Mouse (Mus musculus) spleen, adult 2 months (tissue): ENCODE results near the gene Olfr665. TPM values are rescaled to one million over a fixed set of nuclear protein-coding genes. Genes with fewer than 3 reads are reported as not detected.
"Not testable (repeated sequence)": the region's sequence is repeated elsewhere in the genome, so short reads cannot be mapped to it uniquely, and the experiment has no call there.

Experiments
- DNase-seq, 2 experiments: peaks; one replicate each; pipeline versions ENCODE4 v3.0.0 to v3.0.0-alpha.2; 2012 to 2021; ENCODE audit warnings: low spot score in 2 of 2, low read depth in 1 of 2
- H3K27ac ChIP-seq: fragments of 200-500 bp; 2 replicates; pipeline ENCODE4 v1.5.1; 2012; ENCODE audit warnings: low read length, inconsistent platforms; ENCODE audit not compliant: insufficient read depth
- H3K27me3 ChIP-seq: fragments of 200-500 bp; 2 replicates; pipeline ENCODE4 v1.6.1; 2012; ENCODE audit warnings: mild to moderate bottlenecking, moderate library complexity, low read length, inconsistent platforms; ENCODE audit not compliant: control insufficient read depth, insufficient read depth
- H3K36me3 ChIP-seq: fragments of 200-500 bp; 2 replicates; pipeline ENCODE4 v1.6.1; 2012; ENCODE audit warnings: mild to moderate bottlenecking, low read length, inconsistent platforms; ENCODE audit not compliant: control insufficient read depth, insufficient read depth
- H3K4me1 ChIP-seq: fragments of 200-500 bp; 2 replicates; pipeline ENCODE4 v1.6.1; 2011; ENCODE audit warnings: inconsistent platforms; ENCODE audit not compliant: control insufficient read depth, insufficient read depth, insufficient read length
- H3K4me3 ChIP-seq: fragments of 200-500 bp; 2 replicates; pipeline ENCODE4 v1.5.1; 2011; ENCODE audit warnings: mild to moderate bottlenecking, inconsistent platforms; ENCODE audit not compliant: insufficient read depth, insufficient read length; ENCODE audit errors: extremely low read depth
- CTCF ChIP-seq: fragments of 200-500 bp; IDR thresholded peaks from 2 replicates; pipeline ENCODE4 v1.5.1; 2011; ENCODE audit warnings: mild to moderate bottlenecking, inconsistent platforms; ENCODE audit not compliant: insufficient read depth, insufficient read length, insufficient replicate concordance; ENCODE audit errors: extremely low read depth
- POLR2A ChIP-seq: fragments of 200-500 bp; IDR thresholded peaks from 2 replicates; pipeline ENCODE4 v1.6.1; 2011; ENCODE audit warnings: low read depth, low read length, inconsistent platforms
- WGBS: fragments of 180-500 bp; shearing (Covaris S2); methylation state at CpG from one replicate; pipeline ENCODE4 v1.1.7; 2018; 5-methylcytosine and 5-hydroxymethylcytosine counted together
- polyA plus RNA-seq: library from polyadenylated mRNA; depleted of rRNA; stranded (reverse); fragments of >200 nt; gene quantifications from 2 replicates; pipeline ENCODE4 v1.2.3, GENCODE M21; 2012; rRNA removed

Olfr665 gene
- polyA plus RNA-seq, result not detected in 2 replicates

DNA sequence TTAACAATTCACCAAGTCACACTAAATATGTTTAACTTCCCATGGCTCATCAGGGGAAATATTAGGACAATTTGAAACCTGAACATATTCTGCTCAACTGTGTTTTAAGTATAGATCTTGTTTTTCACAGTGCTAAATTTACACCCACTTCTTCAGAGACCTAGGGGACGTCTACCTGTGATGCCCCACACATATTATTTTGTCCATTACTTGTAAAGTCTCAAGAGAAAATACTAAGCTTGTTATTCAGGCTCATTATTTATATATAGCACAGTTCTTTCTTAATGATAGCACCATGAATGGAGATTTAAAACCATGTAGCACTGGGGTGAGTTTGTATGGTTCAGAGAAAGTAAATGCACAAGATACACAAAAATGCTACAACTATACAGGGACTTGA lies at the start of gene Olfr665:
Gene Olfr665, plus strand, starts transcription at position 301 of the 400 bp plus-strand sequence.
- no peak for TF ChIP-seq CTCF
- no peak for TF ChIP-seq POLR2A
- H3K36me3 ChIP-seq, result no peaks in the 10 kb centered on the region
- no peak for DNase-seq
- no peaks in the 10 kb centered on the region for H3K27me3 ChIP-seq
- H3K27ac ChIP-seq, result no peak within 1 kb of the TSS
- 43% methylated on average over 1 of the region's 1 CpGs for WGBS
- no peaks in the 10 kb centered on the region for H3K4me1 ChIP-seq
- no peak within 1 kb of the TSS for H3K4me3 ChIP-seq

DNA sequence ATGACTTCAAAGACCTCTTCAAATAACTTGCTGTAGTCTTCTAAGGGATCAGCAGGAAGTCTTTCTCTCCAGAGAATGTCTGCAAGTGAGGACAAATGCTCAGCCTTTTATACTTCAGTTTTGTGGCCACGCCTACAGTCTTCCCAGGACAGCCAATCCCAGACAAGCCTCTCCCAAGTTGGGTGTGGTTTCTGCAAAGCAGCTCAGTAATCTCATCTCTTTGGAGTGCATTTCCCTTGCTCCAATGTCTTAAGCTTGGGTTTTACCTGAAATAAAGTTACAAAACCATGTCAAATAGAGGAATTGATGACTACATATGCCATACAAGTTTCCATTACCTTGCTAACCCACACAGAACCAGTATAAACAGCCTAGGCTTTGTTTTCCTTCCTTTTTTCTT lies 35.3 kb upstream of the Olfr665 start, which contains the start of gene Usp17lb:
Gene Usp17lb, minus strand, starts transcription at position 101 of the 400 bp plus-strand sequence.
- no peak for TF ChIP-seq POLR2A
- no peak for TF ChIP-seq CTCF
- Histone ChIP-seq H3K4me3 (no peak within 1 kb of the TSS), H3K4me1 (no peaks in the 10 kb centered on the region), H3K27me3 (no peaks in the 10 kb centered on the region), H3K27ac (no peak within 1 kb of the TSS), H3K36me3 (no peaks in the 10 kb centered on the region)
- DNase-seq, result no peak
- WGBS, result 59% methylated on average over 1 of the region's 1 CpGs

DNA sequence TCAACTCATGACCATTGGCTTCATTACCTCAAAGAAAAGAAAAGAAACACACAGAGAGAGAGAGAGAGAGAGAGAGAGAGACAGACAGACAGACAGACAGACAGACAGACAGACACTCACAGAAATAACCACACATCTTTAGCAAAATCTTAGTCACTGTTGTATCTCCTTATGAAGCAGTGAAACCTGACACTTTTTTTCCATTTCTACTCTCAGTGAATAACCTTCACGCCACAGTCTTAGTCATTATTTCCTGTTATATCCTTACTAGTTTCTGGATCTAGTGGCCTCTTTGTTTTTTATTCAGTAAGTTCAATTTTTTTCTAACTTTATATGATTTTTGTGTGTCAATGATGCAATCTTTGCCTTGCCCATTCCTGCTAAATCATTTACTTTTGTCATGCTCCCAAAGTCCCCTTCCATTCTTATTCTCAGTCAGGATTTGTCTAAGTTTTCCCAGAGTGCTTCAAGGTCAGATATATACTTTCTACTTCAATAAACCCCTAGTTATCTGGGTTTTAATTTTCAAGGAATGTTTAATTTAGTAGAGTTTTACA lies 34.0 kb upstream of the Olfr665 start:
- H3K4me3 ChIP-seq, result no peak overlapping the region
- H3K36me3 ChIP-seq, result no peaks in the 10 kb centered on the region
- DNase-seq, result no peak
- 77% methylated on average over 1 of the region's 1 CpGs for WGBS
- no peaks in the 10 kb centered on the region for H3K4me1 ChIP-seq
- H3K27me3 ChIP-seq, result no peaks in the 10 kb centered on the region
- no peak overlapping the region for H3K27ac ChIP-seq
- TF ChIP-seq POLR2A, result no peak
- TF ChIP-seq CTCF, result no peak

DNA sequence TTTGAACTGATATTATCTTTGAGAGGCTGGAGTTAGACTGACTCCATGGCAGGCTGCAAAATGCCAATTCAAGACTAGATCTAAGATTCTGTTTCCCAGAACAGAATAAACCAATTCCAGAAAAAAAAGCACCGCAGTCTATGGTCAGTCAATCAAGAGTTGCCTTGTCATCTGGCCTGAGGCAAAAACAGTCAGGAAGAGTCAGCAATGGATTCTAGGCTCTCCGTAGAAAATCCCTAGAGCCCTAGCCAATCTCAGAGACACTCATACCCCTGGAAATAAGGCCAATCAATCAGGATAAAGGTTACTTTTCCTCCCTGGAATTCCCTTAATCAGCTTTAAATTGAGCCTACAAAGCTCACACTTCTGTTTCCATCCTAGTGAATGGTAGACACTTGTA lies 26.3 kb upstream of the Olfr665 start:
- H3K27ac ChIP-seq, H3K27me3 ChIP-seq, H3K4me3 ChIP-seq, H3K36me3 ChIP-seq, H3K4me1 ChIP-seq, DNase-seq: not testable (repeated sequence)
- 92% methylated on average over 2 of the region's 2 CpGs for WGBS

- no peak overlapping the region for H3K27ac ChIP-seq
- H3K27me3 ChIP-seq, result no peaks in the 10 kb centered on the region
- 78% methylated on average over 3 of the region's 3 CpGs for WGBS
- TF ChIP-seq CTCF, result no peak
- no peak for TF ChIP-seq POLR2A
- DNase-seq, result no peak
- H3K4me1 ChIP-seq, result no peaks in the 10 kb centered on the region
- H3K36me3 ChIP-seq, result no peaks in the 10 kb centered on the region
- no peak overlapping the region for H3K4me3 ChIP-seq
Observed at GRCm38 (mm10) chr7:104855248-104855750, 22.5 kb upstream of the Olfr665 start.

DNA sequence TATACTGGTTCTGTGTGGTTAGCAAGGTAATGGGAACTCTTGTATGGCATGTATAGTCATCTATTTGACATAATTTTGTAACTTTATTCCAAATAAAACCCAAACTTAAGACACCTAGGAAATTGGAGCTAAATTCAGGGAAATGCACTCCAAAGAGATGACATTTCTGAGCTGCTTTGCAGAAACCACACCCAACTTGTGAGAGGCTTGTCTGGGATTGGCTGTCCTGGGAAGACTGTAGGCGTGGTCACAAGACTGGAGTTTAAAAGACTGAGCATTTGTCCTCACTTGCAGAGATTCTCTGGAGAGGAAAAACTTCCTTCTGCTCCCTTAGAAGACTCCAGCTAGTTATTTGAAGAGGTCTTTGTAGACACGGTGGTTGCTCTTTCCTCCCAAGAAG lies 21.1 kb upstream of the Olfr665 start, which contains the start of gene Usp17la:
Gene Usp17la, plus strand, starts transcription at position 301 of the 400 bp plus-strand sequence.
- not testable (repeated sequence) for H3K36me3 ChIP-seq, H3K27ac ChIP-seq, H3K4me3 ChIP-seq, H3K27me3 ChIP-seq, H3K4me1 ChIP-seq, DNase-seq
- WGBS, result 79% methylated on average over 2 of the region's 2 CpGs

- 70% methylated on average over 1 of the region's 1 CpGs for WGBS
- Histone ChIP-seq H3K4me1 (no peaks in the 10 kb centered on the region), H3K27me3 (no peaks in the 10 kb centered on the region), H3K36me3 (no peaks in the 10 kb centered on the region), H3K27ac (no peak overlapping the region), H3K4me3 (no peak overlapping the region)
- no peak for TF ChIP-seq CTCF
- TF ChIP-seq POLR2A, result no peak
- no peak for DNase-seq
Observed at GRCm38 (mm10) chr7:104857683-104858082, 20.1 kb upstream of the Olfr665 start.

DNA sequence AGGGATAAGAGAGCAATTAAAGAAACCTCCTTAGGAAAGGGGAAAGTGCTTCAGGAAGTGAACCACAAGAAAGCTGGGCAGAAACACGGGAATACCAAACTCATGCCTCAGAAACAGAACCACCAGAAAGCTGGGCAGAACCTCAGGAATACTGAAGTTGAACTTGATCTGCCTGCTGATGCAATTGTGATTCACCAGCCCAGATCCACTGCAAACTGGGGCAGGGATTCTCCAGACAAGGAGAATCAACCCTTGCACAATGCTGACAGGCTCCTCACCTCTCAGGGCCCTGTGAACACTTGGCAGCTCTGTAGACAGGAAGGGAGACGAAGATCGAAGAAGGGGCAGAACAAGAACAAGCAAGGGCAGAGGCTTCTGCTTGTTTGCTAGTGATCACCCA lies 16.4 kb upstream of the Olfr665 start:
- DNase-seq, result no peak
- no peaks in the 10 kb centered on the region for H3K27me3 ChIP-seq
- H3K36me3 ChIP-seq, result no peaks in the 10 kb centered on the region
- no peak for TF ChIP-seq POLR2A
- no peak for TF ChIP-seq CTCF
- no peak overlapping the region for H3K27ac ChIP-seq
- no peaks in the 10 kb centered on the region for H3K4me1 ChIP-seq
- no peak overlapping the region for H3K4me3 ChIP-seq
- WGBS, result 83% methylated on average over 3 of the region's 3 CpGs
